8 mouse cellular contexts compared by ENCODE assay signal in genomic region chr11:103027570-103028175, GRCm38 (mm10). TPM values are rescaled to one million over a fixed set of nuclear protein-coding genes. Genes with fewer than 3 reads are reported as not detected.
A peak's percentile ranks its signal among the peaks of the same experiment; 100 is the strongest.
DNase-seq lines count a peak whose midpoint lies in the region; ATAC-seq and TF ChIP-seq lines count a peak whose summit lies in the region.

No protein-coding gene starts in this region.

- H3K27me3 ChIP-seq in heart, embryonic 13.5 days (replicated peaks) = no peaks in the 10 kb centered on the region
- H3K27me3 ChIP-seq in hindbrain, embryonic 10.5 days (ENCODE audit: insufficient read depth, poor library complexity, severe bottlenecking) = no peaks in the 10 kb centered on the region
- H3K27me3 ChIP-seq in midbrain, embryonic 11.5 days (ENCODE audit: control insufficient read depth, insufficient read depth, low read length) = no peaks in the 10 kb centered on the region

- peak overlapping the region; percentile 60 for H3K4me3 ChIP-seq in heart, embryonic 13.5 days
- peak overlapping the region; percentile 92 to 94 for H3K4me3 ChIP-seq in ES-E14 (ENCODE audit: insufficient read depth in 1 of 2, low read depth in 1 of 2, low read length in 2 of 2, poor library complexity in 1 of 2, severe bottlenecking in 1 of 2)
- peak overlapping the region; percentile 80 for H3K4me3 ChIP-seq in hindbrain, embryonic 10.5 days
- peak overlapping the region; percentile 64 for H3K4me3 ChIP-seq in midbrain, embryonic 11.5 days (ENCODE audit: low read depth, low read length)

- DNase-seq in heart, adult 18-20 months = no peak
- no peak for DNase-seq in ES-E14 (ENCODE audit: low read depth, low spot score)
- no peak for DNase-seq in hindbrain, embryonic 10.5 days (ENCODE audit: low spot score)
- DNase-seq in midbrain, embryonic 11.5 days (ENCODE audit: low spot score, missing footprints) = no peak
- DNase-seq in left cerebral cortex, adult 11 months (ENCODE audit: low spot score) = no peak
- no peak for DNase-seq in T-cell, adult 2 months (ENCODE audit: low spot score)

- ATAC-seq in heart, embryonic 13.5 days (ENCODE audit: extremely low read depth, insufficient number of reproducible peaks, low FRiP score, low TSS enrichment) = peak; percentile 5; the same call in 1 of the 2 replicates
- ATAC-seq in midbrain, embryonic 11.5 days (ENCODE audit: low FRiP score) = no peak
- no peak for ATAC-seq in megakaryocyte progenitor cell, adult 5-6 weeks (replicated peaks; ENCODE audit: poor library complexity)

- peaks cover 33% of the 10 kb centered on the region for H3K4me1 ChIP-seq in heart, embryonic 13.5 days
- H3K4me1 ChIP-seq in ES-E14 (ENCODE audit: control insufficient read depth in 2 of 2, insufficient read depth in 2 of 2, low read length in 2 of 2, poor library complexity in 1 of 2) = peaks cover 0 to 3% of the 10 kb centered on the region in 2 experiments; a peak in 2 of 4 replicates
- H3K4me1 ChIP-seq in hindbrain, embryonic 10.5 days (replicated peaks) = peaks cover 27% of the 10 kb centered on the region
- peaks cover 5% of the 10 kb centered on the region for H3K4me1 ChIP-seq in midbrain, embryonic 11.5 days (ENCODE audit: control insufficient read depth, insufficient read depth, low read length)

- peak overlapping the region; percentile 90 for H3K27ac ChIP-seq in heart, embryonic 13.5 days (replicated peaks)
- H3K27ac ChIP-seq in ES-E14 (ENCODE audit: insufficient read depth, low read depth, low read length, poor library complexity, severe bottlenecking) = peak overlapping the region; percentile 30; the same call in 1 of the 2 replicates
- peak overlapping the region; percentile 94 for H3K27ac ChIP-seq in hindbrain, embryonic 10.5 days
- no peak overlapping the region; the same call in 1 of the 2 replicates for H3K27ac ChIP-seq in midbrain, embryonic 11.5 days (ENCODE audit: low read depth, low read length)

- in situ Hi-C loops in ES-E14 (cut with MboI; ENCODE audit: low sequenced_read_pairs in 2 of 2, unreplicated experiment in 2 of 2) = no loop called here

- peaks cover 37% of the 10 kb centered on the region for H3K36me3 ChIP-seq in heart, embryonic 13.5 days
- H3K36me3 ChIP-seq in ES-E14 (ENCODE audit: control insufficient read depth, insufficient read depth, low read length, poor library complexity, severe bottlenecking) = peaks cover 3% of the 10 kb centered on the region
- H3K36me3 ChIP-seq in hindbrain, embryonic 10.5 days = peaks cover 33% of the 10 kb centered on the region
- no peaks in the 10 kb centered on the region for H3K36me3 ChIP-seq in midbrain, embryonic 11.5 days (ENCODE audit: control insufficient read depth, insufficient read depth, low read length)

- 13% methylated on average over 8 of the region's 8 CpGs for WGBS in heart, embryonic 13.5 days
- WGBS in hindbrain, embryonic 10.5 days = 15% methylated on average over 8 of the region's 8 CpGs
- WGBS in midbrain, embryonic 11.5 days = 16% methylated on average over 8 of the region's 8 CpGs

- H3K9ac ChIP-seq in heart, embryonic 13.5 days = peak overlapping the region; percentile 89
- H3K9ac ChIP-seq in ES-E14 (ENCODE audit: insufficient read depth, low read depth, low read length, poor library complexity, severe bottlenecking) = peak overlapping the region; percentile 98
- H3K9ac ChIP-seq in midbrain, embryonic 11.5 days (ENCODE audit: low read length) = peak overlapping the region; percentile 82

- no peaks in the 10 kb centered on the region for H3K9me3 ChIP-seq in heart, embryonic 13.5 days
- no peaks in the 10 kb centered on the region for H3K9me3 ChIP-seq in ES-E14 (ENCODE audit: control insufficient read depth, insufficient read depth, low read depth, low read length)
- no peaks in the 10 kb centered on the region for H3K9me3 ChIP-seq in hindbrain, embryonic 10.5 days
- no peaks in the 10 kb centered on the region for H3K9me3 ChIP-seq in midbrain, embryonic 11.5 days (ENCODE audit: control insufficient read depth, low read length)

- peak overlapping the region; percentile 71 for H3K4me2 ChIP-seq in heart, embryonic 13.5 days
- H3K4me2 ChIP-seq in midbrain, embryonic 11.5 days = peak overlapping the region; percentile 69

TF ChIP-seq in ES-E14, 5 proteins besides CTCF, POLR2A, EP300 and RAD21:
- TF ChIP-seq ZNF384 (IDR thresholded peaks at IDR 0.05; ENCODE audit: low read depth, low read length) (no peak), ZC3H11A (IDR thresholded peaks at IDR 0.05; ENCODE audit: borderline replicate concordance, low read depth, low read length) (no peak), CHD2 (IDR thresholded peaks at IDR 0.05; ENCODE audit: low read depth, low read length) (no peak), MAFK (IDR thresholded peaks at IDR 0.05; ENCODE audit: insufficient read depth, low read depth, low read length) (no peak), HCFC1 (IDR thresholded peaks at IDR 0.05; ENCODE audit: borderline replicate concordance, insufficient read depth, low read length) (no peak)
TF ChIP-seq in ES-E14: peak in this region for 0.

RNA-seq across cellular contexts. Expression of gene Nmt1, which starts 0.3 kb away (rescaled TPM):
- 39.7 and 47.3 TPM in 2 replicates for polyA plus RNA-seq in heart, embryonic 13.5 days (2015; fragmentation: Nextera tagmentation; extraction: Ambion mirVana)
- total RNA-seq in heart, adult 18-20 months (2021) = 10 to 100 TPM; 67.5 to 74.8 TPM
- total RNA-seq in ES-E14 (2012; rRNA removed) = 57.1 and 61.0 TPM in 2 replicates
- 47.1 and 55.6 TPM in 2 replicates for polyA plus RNA-seq in hindbrain, embryonic 10.5 days (2016; fragmentation: Nextera tagmentation; extraction: Ambion mirVana)
- polyA plus RNA-seq in midbrain, embryonic 11.5 days (2014; fragmentation: Nextera tagmentation; extraction: Ambion mirVana) = 45.6 and 51.3 TPM in 2 replicates
- total RNA-seq in megakaryocyte progenitor cell, adult 5-6 weeks (2015) = 38.8 and 39.5 TPM in 2 replicates
- total RNA-seq in megakaryocyte progenitor cell, adult 5-6 weeks (2017) = 44.8 and 45.1 TPM in 2 replicates

RNA-seq across cellular contexts. Expression of gene Dcakd, which starts 0.5 kb away (rescaled TPM):
- polyA plus RNA-seq in heart, embryonic 13.5 days (2015; fragmentation: Nextera tagmentation; extraction: Ambion mirVana) = 95.9 and 101 TPM in 2 replicates
- total RNA-seq in heart, adult 18-20 months (2021) = 10 to 100 TPM; 60.9 to 72.9 TPM
- 32.1 and 43.7 TPM in 2 replicates for total RNA-seq in ES-E14 (2012; rRNA removed)
- polyA plus RNA-seq in hindbrain, embryonic 10.5 days (2016; fragmentation: Nextera tagmentation; extraction: Ambion mirVana) = 272 and 276 TPM in 2 replicates
- polyA plus RNA-seq in midbrain, embryonic 11.5 days (2014; fragmentation: Nextera tagmentation; extraction: Ambion mirVana) = 238 and 259 TPM in 2 replicates
- 27.7 and 27.9 TPM in 2 replicates for total RNA-seq in megakaryocyte progenitor cell, adult 5-6 weeks (2015)
- total RNA-seq in megakaryocyte progenitor cell, adult 5-6 weeks (2017) = 17.5 and 24.2 TPM in 2 replicates
